Mouse (Mus musculus) lung, adult 18-20 months (tissue): ENCODE measurements around the gene Pcyt2.

Source experiments
- DNase-seq, 2 experiments: peaks; one replicate each; pipeline ENCODE4 v3.0.0; 2022; ENCODE audit warnings: mixed read lengths in 2 of 2

Gene Pcyt2

DNA sequence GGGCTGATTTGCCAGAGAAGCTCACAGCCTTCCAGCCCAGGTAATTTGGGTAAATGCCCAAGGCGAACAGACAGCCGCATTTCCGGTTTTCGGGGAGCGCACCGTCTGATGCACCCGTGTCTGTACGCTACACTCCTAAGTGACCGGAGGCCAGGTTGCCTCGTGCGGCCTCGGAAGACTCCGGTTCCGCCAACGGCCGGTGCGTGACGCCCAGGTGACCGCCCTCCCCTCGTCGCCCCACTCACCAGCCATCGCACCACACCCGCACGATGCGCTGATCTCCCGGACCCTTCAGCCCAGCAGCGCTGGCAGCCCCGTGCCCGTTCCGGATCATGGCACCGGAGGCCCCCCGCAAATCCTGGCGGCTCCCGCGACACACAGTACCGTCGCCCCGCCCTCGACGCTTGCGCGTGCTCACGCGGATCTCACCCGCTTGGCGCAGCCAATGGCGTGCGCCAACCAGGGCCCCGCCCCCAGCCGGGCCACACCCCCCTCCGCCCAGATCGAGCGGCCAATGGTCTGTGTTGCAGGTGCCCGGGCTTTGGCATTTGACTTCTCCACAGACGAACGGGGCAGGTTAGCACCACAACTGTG is at the start of gene Pcyt2:
TSS of gene Pcyt2 (minus strand) at position 418 of the 594 bp plus-strand sequence.
- DNase-seq = peak; percentile 92 to 95

GRCm38 (mm10) chr11:120666617-120667016 is 48.9 kb upstream of the Pcyt2 start:
- DNase-seq = peak in 1 of 2 experiments; percentile 30

GRCm38 (mm10) chr11:120665406-120665805 is 47.7 kb upstream of the Pcyt2 start:
- DNase-seq = peak; percentile 52 to 64

- DNase-seq = no peak
Observed at GRCm38 (mm10) chr11:120663714-120664113, 46.0 kb upstream of the Pcyt2 start.

DNA sequence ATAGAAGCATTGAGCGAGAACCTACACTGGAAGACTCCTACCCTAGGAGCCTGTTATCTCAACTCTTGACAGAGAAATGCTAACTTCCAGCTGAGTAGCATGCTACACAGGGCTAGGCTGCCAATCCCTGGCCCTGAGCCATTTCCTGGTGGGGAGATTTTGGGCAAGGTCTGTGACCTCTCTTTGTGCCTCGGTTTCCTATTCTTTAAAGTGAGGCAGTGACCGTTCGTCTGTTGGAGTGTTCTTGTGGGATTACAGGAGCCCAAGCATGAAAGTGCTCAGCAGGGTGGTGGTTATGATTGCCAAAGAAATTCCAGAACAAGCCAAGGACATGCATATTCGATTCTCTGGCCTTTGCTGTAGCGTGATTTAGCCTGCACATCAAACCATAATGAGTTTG is 45.0 kb upstream of the Pcyt2 start:
- DNase-seq = no peak

GRCm38 (mm10) chr11:120661076-120661460 is 43.3 kb upstream of the Pcyt2 start, which contains the start of gene Notum:
Notum (minus strand) TSS chr11:120661175.
- DNase-seq = no peak

GRCm38 (mm10) chr11:120660301-120661075 is 42.8 kb upstream of the Pcyt2 start:
- DNase-seq = peak; percentile 19 to 48

DNA sequence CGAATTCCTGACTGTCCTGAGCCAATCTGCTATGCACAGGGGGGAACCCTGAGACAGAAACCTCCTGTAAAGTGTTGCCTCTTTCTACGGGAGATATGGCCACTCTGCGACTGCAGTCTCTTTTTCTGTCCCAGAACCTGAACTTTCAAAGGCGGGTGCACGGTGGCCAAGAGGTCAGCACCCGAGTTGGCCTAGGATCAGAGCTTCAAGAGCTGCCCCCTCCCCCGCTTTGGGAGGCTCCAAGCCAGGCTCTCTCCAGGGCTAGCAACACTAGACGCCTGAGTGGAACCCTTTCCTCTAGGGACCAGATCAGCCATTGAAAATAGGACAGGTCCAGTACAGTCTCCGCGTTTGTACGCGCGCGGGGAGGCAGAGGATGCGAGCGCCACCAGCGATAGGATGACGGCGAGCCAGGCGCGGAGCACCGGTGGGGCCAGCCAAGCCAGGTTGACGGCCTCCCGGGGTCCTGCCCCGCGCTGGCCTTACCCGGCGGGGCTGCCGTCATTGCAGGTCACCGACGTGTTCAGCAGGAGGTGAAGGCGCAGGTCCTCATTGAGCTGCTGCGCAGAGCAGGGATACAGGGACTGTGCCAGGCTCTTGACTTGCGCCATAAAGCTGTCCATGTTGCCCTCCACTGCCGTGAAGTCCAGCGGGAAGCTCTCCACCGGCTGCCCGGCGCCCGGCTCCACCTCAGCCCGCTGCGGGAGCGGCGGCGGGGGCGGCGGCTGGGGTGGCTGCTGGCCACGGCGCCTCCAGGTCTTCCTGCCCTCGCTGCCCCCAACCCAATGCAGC is 42.0 kb upstream of the Pcyt2 start:
- DNase-seq = no peak

DNA sequence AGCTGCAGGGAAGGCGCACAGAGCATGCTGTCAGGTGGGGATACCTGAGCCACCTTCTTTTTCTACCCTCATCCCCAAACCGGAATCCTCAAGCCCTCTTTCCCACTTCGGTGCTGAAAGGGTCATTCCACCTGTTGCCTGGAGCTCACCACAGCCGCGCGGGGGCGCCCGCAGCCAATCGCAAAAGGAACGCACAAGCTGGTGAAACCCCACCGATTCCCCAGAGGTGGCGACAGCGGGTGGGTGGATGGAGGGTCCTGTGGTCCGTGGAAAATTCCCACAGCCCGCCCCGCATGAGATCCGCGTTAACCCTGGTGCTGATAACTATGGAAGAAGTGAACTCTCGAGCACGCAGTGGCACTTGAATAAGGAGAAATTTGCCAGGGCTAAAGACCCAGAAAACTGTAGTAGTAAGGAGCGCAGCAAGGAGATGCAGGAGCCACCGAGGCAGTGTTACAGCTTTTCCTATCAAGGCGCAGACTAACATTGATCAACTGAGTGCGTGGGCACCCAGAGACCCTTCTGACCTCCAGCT is 41.2 kb upstream of the Pcyt2 start:
- peak; percentile 82 to 89 for DNase-seq

GRCm38 (mm10) chr11:120657301-120657700 is 39.6 kb upstream of the Pcyt2 start:
- DNase-seq = no peak

DNA sequence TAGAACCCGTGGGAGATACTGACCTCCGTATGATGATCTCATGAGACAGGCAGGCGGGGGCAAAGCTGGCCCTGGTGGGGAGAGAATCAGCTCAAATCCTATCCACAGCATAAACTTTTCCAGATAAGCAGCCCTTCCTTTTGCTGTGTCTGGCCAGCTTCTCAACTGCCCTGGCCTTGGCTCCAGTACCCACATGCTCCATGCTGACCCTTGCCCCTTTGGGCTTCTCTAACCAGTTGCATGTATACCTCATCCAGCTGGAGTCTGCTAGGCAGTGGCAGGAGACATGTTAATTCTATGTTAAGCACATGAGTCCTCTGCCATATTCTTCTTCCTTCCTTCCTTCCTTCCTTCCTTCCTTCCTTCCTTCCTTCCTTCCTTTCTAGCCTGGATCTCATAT is 37.0 kb upstream of the Pcyt2 start:
- DNase-seq = no peak

GRCm38 (mm10) chr11:120651872-120652271 is 34.1 kb upstream of the Pcyt2 start:
- no peak for DNase-seq

DNA sequence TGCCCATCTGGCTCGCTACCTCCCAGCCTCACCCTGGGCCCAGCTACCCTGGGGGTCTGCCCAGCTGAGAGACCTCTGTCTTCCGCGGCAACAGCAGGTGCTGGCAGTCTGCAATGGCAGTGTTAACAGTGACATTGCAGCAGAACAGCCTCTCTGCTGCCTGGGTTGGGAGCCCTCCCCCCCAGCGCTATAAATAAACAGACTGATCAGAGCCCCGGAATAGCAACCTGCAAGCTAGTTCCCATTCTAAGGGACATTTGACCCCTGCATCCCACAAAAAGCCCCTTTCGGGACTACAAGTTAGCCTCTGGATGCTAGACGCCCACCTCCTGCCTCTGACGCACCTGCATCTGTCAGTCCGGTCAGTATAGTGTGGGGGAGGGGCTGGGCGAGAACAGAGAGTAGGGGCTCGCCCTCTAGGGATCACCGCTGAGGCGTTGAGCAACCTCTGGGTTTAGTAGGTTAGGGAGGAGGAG is 30.3 kb upstream of the Pcyt2 start, which contains the start of gene Myadml2:
TSS of gene Myadml2 (minus strand) at position 158 of the 476 bp plus-strand sequence.
- DNase-seq = peak; percentile 40 to 56

DNA sequence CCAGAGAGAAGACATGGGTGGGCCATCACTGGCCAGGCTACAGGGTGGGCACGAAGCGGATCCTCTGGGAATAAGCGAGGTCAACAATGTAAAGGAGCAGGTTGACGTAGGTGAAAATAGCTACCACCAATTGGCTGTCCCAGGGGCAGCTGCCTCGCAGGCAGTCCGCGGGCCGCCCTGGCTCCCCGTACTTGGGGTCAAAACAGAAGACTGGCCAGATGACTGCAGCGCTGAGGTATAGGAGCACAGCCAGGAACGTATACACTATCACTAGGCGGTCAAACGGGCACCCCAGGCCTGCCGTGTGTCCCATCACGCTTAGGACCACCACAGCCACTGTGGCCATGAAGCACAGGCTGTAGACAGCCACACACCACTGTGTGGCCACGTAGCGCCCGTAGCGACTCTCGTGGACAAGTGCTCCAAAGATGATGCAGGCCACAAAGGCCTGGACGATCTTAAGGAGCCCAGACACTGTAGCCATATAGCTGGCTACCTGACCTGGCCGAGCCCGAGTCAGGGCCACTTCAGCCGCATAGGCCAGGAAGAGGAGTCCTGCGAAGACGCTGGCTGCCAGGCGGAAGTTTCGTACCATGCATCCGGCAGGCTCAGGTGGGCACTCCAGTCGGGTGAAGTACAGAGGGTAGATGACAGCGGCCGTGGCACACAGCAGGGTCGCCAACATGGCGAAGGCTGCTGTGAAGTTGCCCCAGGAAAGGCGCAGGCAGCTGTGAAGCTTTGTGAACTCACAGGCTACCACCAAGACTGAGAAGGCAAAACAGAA is 29.5 kb upstream of the Pcyt2 start:
- DNase-seq = no peak

- peak; percentile 95 to 96 for DNase-seq
Observed at GRCm38 (mm10) chr11:120643601-120643987, 25.9 kb upstream of the Pcyt2 start, which contains the start of gene Pycr1. Pycr1 (minus strand) TSS chr11:120643769.

DNA sequence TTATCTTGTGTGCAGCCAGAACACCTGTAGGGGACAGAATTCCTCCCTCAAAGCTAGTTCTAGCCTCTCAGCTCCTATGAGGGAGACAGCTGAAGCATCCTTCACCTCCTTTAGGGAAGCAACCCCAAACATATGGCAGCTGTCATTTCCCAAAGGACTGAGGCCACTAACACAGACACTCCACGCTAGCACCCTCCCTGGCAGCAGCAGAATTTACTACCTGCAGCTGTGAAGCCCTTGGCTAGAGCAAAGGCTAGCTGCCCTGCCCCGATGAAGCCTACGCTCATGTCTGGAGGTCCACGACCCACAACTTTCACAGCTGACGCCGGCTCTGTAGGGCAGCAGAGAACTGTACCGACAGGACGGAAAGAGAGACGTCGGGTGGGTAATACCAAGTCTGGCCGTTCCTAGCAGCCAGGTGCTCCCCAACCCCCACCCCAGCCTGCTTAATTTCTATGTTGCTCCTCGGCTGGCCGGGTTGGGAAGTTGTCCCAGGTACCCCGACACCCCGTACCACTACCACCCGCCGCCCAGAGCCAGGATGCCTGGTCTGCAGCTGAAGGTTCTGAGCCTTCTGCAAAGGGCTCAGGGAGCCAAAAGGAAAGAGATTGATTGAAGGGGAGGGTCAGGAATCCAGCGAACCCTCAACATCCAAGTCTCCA is 25.3 kb upstream of the Pcyt2 start:
- DNase-seq = no peak

- no peak for DNase-seq
Observed at GRCm38 (mm10) chr11:120641869-120642268, 24.1 kb upstream of the Pcyt2 start.

- no peak for DNase-seq
Observed at GRCm38 (mm10) chr11:120641255-120641654, 23.5 kb upstream of the Pcyt2 start.

DNA sequence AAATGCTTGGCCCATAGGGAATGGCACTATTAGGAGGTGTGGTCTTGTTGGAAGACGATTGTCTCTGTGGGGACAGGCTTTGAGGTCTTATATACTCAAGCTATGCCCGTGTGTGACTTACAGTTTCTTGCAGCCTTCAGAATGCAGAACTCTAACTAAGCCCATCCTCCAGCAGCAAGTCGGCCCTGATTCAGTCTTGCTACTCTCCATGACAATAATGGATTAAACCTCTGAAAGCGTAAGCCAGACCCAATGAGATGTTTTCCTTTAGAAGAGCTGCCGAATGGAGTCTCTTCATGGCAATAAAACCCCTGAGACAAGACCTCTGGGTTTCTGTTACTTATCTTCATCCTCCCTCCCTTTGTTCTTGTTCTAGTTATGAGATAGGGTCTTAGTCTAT is 17.1 kb upstream of the Pcyt2 start:
- DNase-seq = no peak

DNA sequence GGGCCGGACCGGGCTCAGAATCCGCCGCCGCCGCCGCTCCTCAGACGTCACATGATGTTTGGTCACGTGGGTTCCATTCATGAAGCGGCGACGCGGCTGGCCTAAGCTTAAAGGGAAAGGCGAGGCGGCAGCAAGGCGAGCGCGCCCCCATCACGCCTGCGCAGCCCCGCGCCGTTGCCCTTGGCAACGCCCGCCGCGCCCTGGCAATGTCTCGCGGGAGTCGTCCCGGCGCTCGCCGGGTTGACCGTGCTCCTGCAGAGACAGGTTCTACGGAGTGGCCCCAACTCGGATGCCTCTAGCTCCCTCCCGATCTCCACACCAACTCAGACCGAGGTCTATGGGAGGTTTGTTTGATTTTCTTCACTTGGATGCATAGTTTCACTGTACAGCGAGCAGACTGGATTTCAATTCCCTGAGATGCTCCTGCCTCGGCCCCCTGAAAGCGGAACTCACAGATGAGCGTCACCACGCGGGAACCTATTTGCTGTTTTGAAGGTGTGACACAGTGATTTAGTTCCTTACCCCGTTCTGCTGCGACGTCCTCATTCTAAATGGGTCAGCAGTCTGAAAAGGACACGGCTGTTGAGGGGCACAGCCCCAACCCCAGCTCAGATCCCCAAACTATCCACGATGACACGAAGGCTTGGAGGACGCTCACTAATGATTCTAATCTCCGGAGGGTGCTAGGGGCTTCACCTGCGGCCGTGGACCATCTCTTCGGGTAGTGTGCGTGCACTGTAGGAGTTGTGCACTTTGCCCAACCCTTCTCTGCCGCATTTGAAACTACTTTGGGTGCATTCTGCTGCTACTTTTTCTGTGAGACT is 16.0 kb upstream of the Pcyt2 start, which contains the start of gene Mafg:
TSS of gene Mafg (minus strand) at position 81 of the 824 bp plus-strand sequence.
- peak; percentile 94 to 95 for DNase-seq
